Mouse (Mus musculus): ENCODE results near the gene Ermard. TPM values are rescaled to one million over a fixed set of nuclear protein-coding genes. Genes with fewer than 3 reads are reported as not detected.

Ermard gene
- polyA plus RNA-seq, 1 experiment from 2014 or later, result 78.9 TPM

DNA sequence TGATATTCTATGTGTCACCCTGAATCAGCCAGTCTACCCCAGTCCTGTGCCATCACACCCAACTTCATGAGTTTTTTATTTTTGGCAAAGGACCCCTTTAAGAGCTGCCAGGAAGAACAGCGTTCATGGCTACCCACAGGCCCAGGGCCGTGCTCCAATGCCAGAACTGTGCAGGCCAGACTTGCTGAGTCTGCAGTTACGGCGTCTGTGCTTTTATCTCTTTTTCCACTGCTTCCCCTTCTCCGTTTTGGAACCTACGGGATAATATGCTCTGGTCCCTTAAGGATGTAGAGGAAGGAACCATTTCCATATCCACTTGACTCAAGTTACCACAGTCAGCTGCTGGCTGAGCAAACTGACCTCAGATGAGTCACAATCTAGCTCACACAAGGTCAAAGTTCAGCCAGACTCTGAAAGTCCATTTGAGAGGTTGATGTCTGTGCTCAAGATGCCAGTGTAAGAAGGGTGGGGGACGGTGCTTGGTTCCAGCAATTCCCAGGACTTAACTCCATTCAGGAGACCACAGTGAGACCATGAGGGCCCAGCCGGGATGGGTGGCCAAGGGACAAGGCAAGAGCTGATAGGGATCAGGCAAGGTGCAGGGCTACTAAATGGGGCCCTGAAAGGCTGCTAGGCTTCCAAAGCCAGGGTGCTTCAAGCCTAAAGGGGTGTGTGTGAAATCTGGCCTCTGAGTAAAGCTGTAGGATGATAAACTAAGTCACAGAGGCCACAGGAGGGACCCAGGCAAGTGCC lies 27.2 kb downstream of the Ermard start:
- no peaks in the 10 kb centered on the region for H3K27me3 ChIP-seq (ENCODE audit: insufficient read depth, low read length)

DNA sequence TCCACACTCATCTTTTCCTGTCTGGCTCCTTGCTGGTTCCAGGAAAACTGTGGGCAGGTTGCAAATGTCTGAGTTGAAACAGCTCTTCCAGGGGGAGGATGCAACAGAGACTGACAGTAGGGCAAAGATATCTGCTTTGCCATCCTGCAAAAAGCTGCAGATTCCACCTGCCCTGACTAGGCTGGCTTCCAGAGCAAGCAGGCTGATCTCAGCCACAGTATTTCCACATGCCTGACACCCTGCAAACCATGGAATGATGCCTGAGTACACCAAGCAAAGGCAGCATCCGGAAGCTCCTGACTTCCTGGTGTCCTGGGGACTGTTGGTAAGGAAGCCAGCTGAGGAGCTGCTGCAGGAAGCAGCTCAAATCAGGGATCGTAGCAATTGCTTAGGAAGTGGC lies 28.1 kb downstream of the Ermard start:
- H3K27me3 ChIP-seq (ENCODE audit: insufficient read depth, low read length), result no peaks in the 10 kb centered on the region
- WGBS, result 56% methylated on average over 2 of the region's 2 CpGs
- H3K4me3 ChIP-seq (ENCODE audit: low read depth, low read length), result no peak overlapping the region
- no peaks in the 10 kb centered on the region for H3K9me3 ChIP-seq (ENCODE audit: low read depth, low read length)
- no peaks in the 10 kb centered on the region for H3K36me3 ChIP-seq (ENCODE audit: insufficient read depth)
- peak; percentile 42 for DNase-seq
- TF ChIP-seq CTCF (IDR thresholded peaks at IDR 0.05; ENCODE audit: low read depth), result no peak
- H3K27ac ChIP-seq (ENCODE audit: low read depth), result no peak overlapping the region
- ATAC-seq (ENCODE audit: insufficient read depth), result no peak
- H3K9ac ChIP-seq, result no peak overlapping the region
- H3K4me1 ChIP-seq (ENCODE audit: insufficient read depth), result no peaks in the 10 kb centered on the region
- no peak overlapping the region for H3K4me2 ChIP-seq

More for the DNA sequence above, 27.2 kb downstream of the Ermard start:
- Histone ChIP-seq H3K27ac (ENCODE audit: low read depth) (no peak overlapping the region), H3K9me3 (ENCODE audit: low read depth, low read length) (no peaks in the 10 kb centered on the region), H3K4me3 (ENCODE audit: low read depth, low read length) (no peak overlapping the region), H3K4me1 (ENCODE audit: insufficient read depth) (no peaks in the 10 kb centered on the region), H3K9ac (no peak overlapping the region), H3K36me3 (ENCODE audit: insufficient read depth) (no peaks in the 10 kb centered on the region), H3K4me2 (no peak overlapping the region)
- WGBS, result 48% methylated on average over 8 of the region's 8 CpGs
- TF ChIP-seq CTCF (IDR thresholded peaks at IDR 0.05; ENCODE audit: low read depth), result no peak
- DNase-seq (peak; percentile 30), ATAC-seq (ENCODE audit: insufficient read depth) (no peak)

- Histone ChIP-seq H3K9me3 (ENCODE audit: low read depth, low read length) (no peaks in the 10 kb centered on the region), H3K27ac (ENCODE audit: low read depth) (no peak overlapping the region), H3K27me3 (ENCODE audit: insufficient read depth, low read length) (no peaks in the 10 kb centered on the region), H3K36me3 (ENCODE audit: insufficient read depth) (no peaks in the 10 kb centered on the region), H3K9ac (no peak overlapping the region), H3K4me3 (ENCODE audit: low read depth, low read length) (no peak overlapping the region), H3K4me2 (no peak overlapping the region), H3K4me1 (ENCODE audit: insufficient read depth) (no peaks in the 10 kb centered on the region)
- 85% methylated on average over 2 of the region's 2 CpGs for WGBS
- TF ChIP-seq CTCF (IDR thresholded peaks at IDR 0.05; ENCODE audit: low read depth), result no peak
- ATAC-seq (ENCODE audit: insufficient read depth) (no peak), DNase-seq (no peak)
Measured at GRCm38 (mm10) chr17:15072211-15072610, 31.2 kb downstream of the Ermard start.

- peak overlapping the region; percentile 67 for H3K27ac ChIP-seq (ENCODE audit: low read depth)
- no peak overlapping the region for H3K4me3 ChIP-seq (ENCODE audit: low read depth, low read length)
- peak; percentile 68 for ATAC-seq (ENCODE audit: insufficient read depth)
- no peak for TF ChIP-seq CTCF (IDR thresholded peaks at IDR 0.05; ENCODE audit: low read depth)
- H3K4me2 ChIP-seq, result peak overlapping the region; percentile 15; the same call in 1 of the 2 replicates
- H3K9ac ChIP-seq, result no peak overlapping the region
- no peaks in the 10 kb centered on the region for H3K4me1 ChIP-seq (ENCODE audit: insufficient read depth)
- peak; percentile 39 for DNase-seq
- H3K9me3 ChIP-seq (ENCODE audit: low read depth, low read length), result no peaks in the 10 kb centered on the region
- no peaks in the 10 kb centered on the region for H3K27me3 ChIP-seq (ENCODE audit: insufficient read depth, low read length)
- H3K36me3 ChIP-seq (ENCODE audit: insufficient read depth), result no peaks in the 10 kb centered on the region
- WGBS, result 53% methylated on average over 8 of the region's 8 CpGs
Measured at GRCm38 (mm10) chr17:15075033-15075432, 34.0 kb downstream of the Ermard start.

DNA sequence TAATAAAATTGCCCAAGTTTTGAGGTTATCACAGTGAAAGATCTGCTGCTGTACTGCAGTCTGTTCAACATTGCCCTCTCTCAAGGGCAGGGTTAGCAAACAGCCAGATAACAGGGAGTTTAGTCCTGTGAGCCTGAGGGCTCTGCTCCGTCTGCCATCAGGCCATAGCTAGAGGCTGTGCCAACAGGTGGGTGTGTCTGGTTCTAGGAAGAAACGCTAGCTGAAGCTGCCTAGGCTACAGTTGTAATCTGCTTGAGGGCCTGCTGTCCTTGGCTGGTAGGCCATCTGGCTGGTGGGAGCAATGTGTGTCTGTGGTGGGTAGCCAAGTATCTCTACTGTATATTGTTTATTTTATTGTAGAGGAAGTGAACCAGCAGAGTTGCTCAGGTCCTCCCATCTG lies 36.5 kb downstream of the Ermard start:
- H3K27ac ChIP-seq (ENCODE audit: low read depth), result no peak overlapping the region
- no peaks in the 10 kb centered on the region for H3K27me3 ChIP-seq (ENCODE audit: insufficient read depth, low read length)
- no peak overlapping the region for H3K9ac ChIP-seq
- H3K36me3 ChIP-seq (ENCODE audit: insufficient read depth), result no peaks in the 10 kb centered on the region
- WGBS, result 27% methylated on average over 2 of the region's 2 CpGs
- no peaks in the 10 kb centered on the region for H3K4me1 ChIP-seq (ENCODE audit: insufficient read depth)
- DNase-seq, result no peak
- H3K4me3 ChIP-seq (ENCODE audit: low read depth, low read length), result no peak overlapping the region
- H3K9me3 ChIP-seq (ENCODE audit: low read depth, low read length), result no peaks in the 10 kb centered on the region
- no peak overlapping the region for H3K4me2 ChIP-seq
- TF ChIP-seq CTCF (IDR thresholded peaks at IDR 0.05; ENCODE audit: low read depth), result no peak
- no peak for ATAC-seq (ENCODE audit: insufficient read depth)

- no peak overlapping the region for H3K4me3 ChIP-seq (ENCODE audit: low read depth, low read length)
- ATAC-seq (ENCODE audit: insufficient read depth), result peak; percentile 70
- H3K36me3 ChIP-seq (ENCODE audit: insufficient read depth), result no peaks in the 10 kb centered on the region
- TF ChIP-seq CTCF (IDR thresholded peaks at IDR 0.05; ENCODE audit: low read depth), result no peak
- H3K4me2 ChIP-seq, result no peak overlapping the region
- H3K27me3 ChIP-seq (ENCODE audit: insufficient read depth, low read length), result no peaks in the 10 kb centered on the region
- WGBS, result 41% methylated on average over 13 of the region's 13 CpGs
- H3K4me1 ChIP-seq (ENCODE audit: insufficient read depth), result no peaks in the 10 kb centered on the region; the same call in 1 of the 2 replicates
- peak; percentile 32 for DNase-seq
- H3K9ac ChIP-seq, result no peak overlapping the region
- no peaks in the 10 kb centered on the region for H3K9me3 ChIP-seq (ENCODE audit: low read depth, low read length)
- no peak overlapping the region for H3K27ac ChIP-seq (ENCODE audit: low read depth)
Measured at GRCm38 (mm10) chr17:15084226-15084848, 43.3 kb downstream of the Ermard start.

- ATAC-seq (ENCODE audit: insufficient read depth), result no peak
- DNase-seq, result no peak
- WGBS, result 56% methylated on average over 2 of the region's 2 CpGs
- no peak for TF ChIP-seq CTCF (IDR thresholded peaks at IDR 0.05; ENCODE audit: low read depth)
- Histone ChIP-seq H3K9me3 (ENCODE audit: low read depth, low read length) (no peaks in the 10 kb centered on the region), H3K4me2 (no peak overlapping the region), H3K27ac (ENCODE audit: low read depth) (no peak overlapping the region), H3K4me3 (ENCODE audit: low read depth, low read length) (no peak overlapping the region), H3K36me3 (ENCODE audit: insufficient read depth) (no peaks in the 10 kb centered on the region), H3K4me1 (ENCODE audit: insufficient read depth) (no peaks in the 10 kb centered on the region; the same call in 1 of the 2 replicates), H3K27me3 (ENCODE audit: insufficient read depth, low read length) (no peaks in the 10 kb centered on the region), H3K9ac (no peak overlapping the region)
Measured at GRCm38 (mm10) chr17:15085006-15085405, 44.0 kb downstream of the Ermard start.
